ENCODE assay signal across 22 mouse cellular contexts in the genomic region with DNA sequence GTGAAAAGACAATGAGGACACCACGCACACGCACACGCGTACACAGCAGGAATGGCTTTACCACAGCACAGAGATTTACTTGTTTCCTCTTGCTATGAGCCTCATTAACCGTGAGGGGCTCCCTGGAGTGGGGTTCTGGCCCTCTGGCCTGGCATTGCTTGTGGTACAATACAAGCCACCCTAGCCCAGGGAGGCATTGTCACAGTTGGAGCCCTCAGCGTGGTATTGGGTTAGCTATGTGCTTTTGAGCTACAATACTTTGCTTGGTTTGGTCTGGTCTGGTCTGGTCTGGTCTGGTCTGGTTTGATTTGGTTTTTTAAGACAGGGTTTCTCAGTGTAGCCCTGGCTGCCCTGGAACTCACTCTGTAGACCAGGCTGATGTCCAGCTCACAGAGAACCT.
"Had no signal": no experiment of that assay in that cellular context is flagged by ENCODE, and none has a peak within 500 bp of the region (broad histone marks: within the 10 kb centered on the region; RNA-seq: fewer than 3 reads in every experiment).

No protein-coding gene starts in this region.

- ATAC-seq: hindbrain, postnatal 0 days; intestine, embryonic 16.5 days; liver, embryonic 12.5 days had no signal

- H3K4me3 ChIP-seq: heart, embryonic 10.5 days; heart, embryonic 12.5 days; hindbrain, embryonic 13.5 days; hindbrain, embryonic 15.5 days; kidney, embryonic 15.5 days; limb, embryonic 13.5 days; limb, embryonic 15.5 days; liver, embryonic 12.5 days had no signal

- H3K9ac ChIP-seq: heart, embryonic 12.5 days; hindbrain, embryonic 13.5 days; hindbrain, embryonic 15.5 days; kidney, embryonic 15.5 days; limb, embryonic 13.5 days; limb, embryonic 15.5 days; liver, embryonic 12.5 days had no signal

- DNase-seq: gastrocnemius, postnatal 14 days; heart, adult 18-20 months; heart, postnatal 10 days; kidney, adult 11 months; kidney, adult 2 months; kidney, adult 9 months; kidney, postnatal 14 days; kidney, postnatal 36 days; layer of hippocampus, adult 9-11 months; layer of hippocampus, postnatal 36 days; left cerebral cortex, postnatal 4 days had no signal

- H3K36me3 ChIP-seq: heart, embryonic 10.5 days; heart, embryonic 12.5 days; hindbrain, embryonic 13.5 days; hindbrain, embryonic 15.5 days; kidney, embryonic 15.5 days; limb, embryonic 13.5 days; limb, embryonic 15.5 days; liver, embryonic 12.5 days had no signal

- H3K27me3 ChIP-seq: hindbrain, embryonic 13.5 days; hindbrain, embryonic 15.5 days; kidney, embryonic 15.5 days; limb, embryonic 13.5 days; limb, embryonic 15.5 days; liver, embryonic 12.5 days had no signal

- H3K4me2 ChIP-seq: heart, embryonic 12.5 days; hindbrain, embryonic 13.5 days; hindbrain, embryonic 15.5 days; kidney, embryonic 15.5 days; limb, embryonic 13.5 days; limb, embryonic 15.5 days; liver, embryonic 12.5 days had no signal

- H3K27ac ChIP-seq: heart, embryonic 10.5 days; hindbrain, embryonic 15.5 days; hindbrain, postnatal 0 days; kidney, embryonic 15.5 days; kidney, postnatal 0 days; limb, embryonic 13.5 days; limb, embryonic 15.5 days; liver, embryonic 12.5 days had no signal

- H3K9me3 ChIP-seq: heart, embryonic 10.5 days; hindbrain, embryonic 13.5 days; hindbrain, embryonic 15.5 days; kidney, embryonic 15.5 days; limb, embryonic 13.5 days; limb, embryonic 15.5 days; liver, embryonic 12.5 days had no signal

- H3K4me1 ChIP-seq: liver, embryonic 12.5 days had no signal
